Mouse (Mus musculus): ENCODE data around the gene Cacul1.

Cacul1 gene

GRCm38 (mm10) chr19:60530171-60530570 is 50.7 kb downstream of the Cacul1 start:
- DNase-seq (ENCODE audit: low read depth), result no peak

- DNase-seq (ENCODE audit: low read depth), result no peak
Observed at GRCm38 (mm10) chr19:60529302-60529701, 51.5 kb downstream of the Cacul1 start.

GRCm38 (mm10) chr19:60528602-60529001 is 52.2 kb downstream of the Cacul1 start:
- DNase-seq (ENCODE audit: low read depth), result no peak

GRCm38 (mm10) chr19:60526876-60527275 is 53.9 kb downstream of the Cacul1 start:
- DNase-seq (ENCODE audit: low read depth), result no peak

GRCm38 (mm10) chr19:60525086-60525485 is 55.7 kb downstream of the Cacul1 start:
- no peak for DNase-seq (ENCODE audit: low read depth)

- no peak for DNase-seq (ENCODE audit: low read depth)
Observed at GRCm38 (mm10) chr19:60524678-60525077, 56.1 kb downstream of the Cacul1 start.

GRCm38 (mm10) chr19:60520131-60520530 is 60.7 kb downstream of the Cacul1 start:
- peak; percentile 14 for DNase-seq (ENCODE audit: low read depth)

GRCm38 (mm10) chr19:60515064-60515463 is 65.8 kb downstream of the Cacul1 start:
- DNase-seq (ENCODE audit: low read depth), result no peak

GRCm38 (mm10) chr19:60513431-60513830 is 67.4 kb downstream of the Cacul1 start:
- no peak for DNase-seq (ENCODE audit: low read depth)

GRCm38 (mm10) chr19:60500209-60500608 is 80.6 kb downstream of the Cacul1 start:
- DNase-seq (ENCODE audit: low read depth), result no peak

- no peak for DNase-seq (ENCODE audit: low read depth)
Observed at GRCm38 (mm10) chr19:60497171-60497570, 83.7 kb downstream of the Cacul1 start.

- DNase-seq (ENCODE audit: low read depth), result no peak
Observed at GRCm38 (mm10) chr19:60495772-60496171, 85.1 kb downstream of the Cacul1 start.

- DNase-seq (ENCODE audit: low read depth), result no peak
Observed at GRCm38 (mm10) chr19:60489566-60489965, 91.3 kb downstream of the Cacul1 start.

GRCm38 (mm10) chr19:60485261-60485660 is 95.6 kb downstream of the Cacul1 start:
- no peak for DNase-seq (ENCODE audit: low read depth)

GRCm38 (mm10) chr19:60478859-60479258 is 102.0 kb downstream of the Cacul1 start:
- no peak for DNase-seq (ENCODE audit: low read depth)

GRCm38 (mm10) chr19:60477788-60478187 is 103.0 kb downstream of the Cacul1 start:
- no peak for DNase-seq (ENCODE audit: low read depth)

Measured in naive thymus-derived CD4-positive, alpha-beta T cell, adult 2 months (primary cell).